Mouse (Mus musculus) bone marrow macrophage, adult 2 months (primary cell): ENCODE measurements around the gene Cct8l1.

Source experiments
- CTCF ChIP-seq: IDR thresholded peaks from 2 replicates; pipeline ENCODE4 v1.5.1; 2012; ENCODE audit warnings: low read depth, mild to moderate bottlenecking, low read length, moderate library complexity
- POLR2A ChIP-seq: IDR thresholded peaks from 2 replicates; pipeline ENCODE4 v1.6.1; 2012; ENCODE audit warnings: mild to moderate bottlenecking, low read depth, low read length, borderline replicate concordance

GRCm38 (mm10) chr5:25541661-25542060 lies 25.8 kb downstream of the Cct8l1 start:
- TF ChIP-seq CTCF (no peak), POLR2A (no peak)
